Mouse (Mus musculus) liver, embryonic 14.5 days (tissue): ENCODE results near the gene Serpinf2.

ENCODE experiments used
- CTCF ChIP-seq: IDR thresholded peaks from 2 replicates; pipeline ENCODE4 v1.5.1; 2016; ENCODE audit warnings: antibody characterized with exemption, low read depth, control low read depth
- EP300 ChIP-seq: IDR thresholded peaks from 2 replicates; pipeline ENCODE4 v1.6.1; 2016; ENCODE audit warnings: antibody characterized with exemption, low read depth

GRCm38 (mm10) chr11:75422013-75422792 lies 17.2 kb downstream of the Serpinf2 start, which contains the start of gene Serpinf1:
- no peak for TF ChIP-seq CTCF
- no peak for TF ChIP-seq EP300
